Mouse (Mus musculus) cerebellum, adult 2 months (tissue): ENCODE measurements at regions not wholly inside any gene's neighbourhood (a gene's known extent, or its start where the extent isn't known, plus 50 kb on each side); places are given as distances from the start of the nearest gene placed in this dataset.

Experiments
- DNase-seq, 2 experiments: peaks; one replicate each; pipeline ENCODE4 v3.0.0; 2021
- H3K27ac ChIP-seq: fragments of 200-500 bp; 2 replicates; pipeline ENCODE4 v1.5.1; 2012; ENCODE audit warnings: low read length, control low read depth, inconsistent platforms; ENCODE audit not compliant: insufficient read depth
- H3K27me3 ChIP-seq: fragments of 200-500 bp; 2 replicates; pipeline ENCODE4 v1.6.1; 2012; ENCODE audit warnings: inconsistent platforms, mild to moderate bottlenecking, low read length, moderate library complexity; ENCODE audit not compliant: control insufficient read depth, insufficient read depth
- H3K4me1 ChIP-seq: fragments of 200-500 bp; 2 replicates; pipeline ENCODE4 v1.6.1; 2011; ENCODE audit warnings: low read length; ENCODE audit not compliant: control insufficient read depth, insufficient read depth
- H3K4me3 ChIP-seq: fragments of 200-500 bp; replicated peaks from 2 replicates; pipeline ENCODE3; 2011; ENCODE audit warnings: mild to moderate bottlenecking, low read depth, low read length, control low read depth; ENCODE audit not compliant: insufficient read depth
- CTCF ChIP-seq: fragments of 200-500 bp; IDR thresholded peaks from 2 replicates; pipeline ENCODE4 v1.5.1; 2011; ENCODE audit warnings: low read depth, mild to moderate bottlenecking, control low read depth, low read length, moderate library complexity, borderline replicate concordance; ENCODE audit not compliant: insufficient read depth
- POLR2A ChIP-seq: fragments of 200-500 bp; IDR thresholded peaks from 2 replicates; pipeline ENCODE4 v1.6.1; 2011; ENCODE audit warnings: low read length, control low read depth, borderline replicate concordance; ENCODE audit not compliant: insufficient read depth
- WGBS: fragments of 180-500 bp; shearing (Covaris S2); methylation state at CpG from one replicate; pipeline ENCODE4 v1.1.7; 2018; 5-methylcytosine and 5-hydroxymethylcytosine counted together

DNA sequence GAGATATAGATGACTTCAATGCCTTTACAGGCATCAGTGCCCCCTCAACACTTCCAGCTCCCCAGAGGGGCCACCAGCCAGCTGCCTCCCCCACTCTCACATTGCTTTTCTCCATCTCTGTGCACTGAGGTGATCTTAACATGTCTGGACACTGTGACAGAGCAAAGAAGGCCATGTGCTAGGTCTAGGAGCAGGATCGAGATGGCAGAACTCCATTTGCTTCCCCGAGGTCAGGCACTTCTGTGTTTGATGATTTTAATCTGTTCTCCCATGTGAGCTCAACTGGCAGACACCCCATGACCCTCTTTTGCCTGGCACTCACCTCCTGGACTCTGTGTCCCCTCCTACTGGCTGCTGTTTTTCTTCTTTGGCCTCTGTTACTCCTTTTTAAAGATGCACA is 95.8 kb downstream of the Irs2 start:
- DNase-seq = no peak
- 6% methylated on average over 2 of the region's 2 CpGs for WGBS
- TF ChIP-seq POLR2A (no peak), CTCF (no peak)
- Histone ChIP-seq H3K4me3 (no peak overlapping the region), H3K4me1 (peaks cover 4% of the 10 kb centered on the region; the same call in 1 of the 2 replicates), H3K27ac (no peak overlapping the region), H3K27me3 (no peaks in the 10 kb centered on the region)

DNA sequence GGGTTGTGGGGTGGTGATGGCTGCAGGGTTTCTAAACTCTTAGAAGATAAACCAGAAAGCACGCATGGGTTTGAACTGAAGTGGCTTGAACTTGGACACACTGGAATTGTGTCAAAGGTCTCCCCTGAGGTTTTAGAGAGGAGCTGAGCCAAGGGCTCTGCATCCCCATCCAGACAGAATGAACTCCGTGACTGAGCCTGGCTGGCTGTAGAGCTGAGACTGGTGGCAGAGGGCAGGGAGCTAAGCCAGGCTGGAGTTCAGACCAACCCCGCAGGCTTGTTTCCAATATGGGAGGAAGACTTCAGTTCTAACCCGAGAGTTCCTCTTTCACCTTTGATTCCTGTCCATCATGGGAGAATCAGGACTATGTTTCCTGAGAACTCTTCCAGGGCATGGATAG is 96.9 kb downstream of the Irs2 start:
- WGBS = 65% methylated on average over 4 of the region's 4 CpGs
- Histone ChIP-seq H3K27ac (no peak overlapping the region), H3K4me1 (peaks cover 4% of the 10 kb centered on the region; the same call in 1 of the 2 replicates), H3K4me3 (no peak overlapping the region), H3K27me3 (no peaks in the 10 kb centered on the region)
- DNase-seq = no peak
- TF ChIP-seq POLR2A (no peak), CTCF (no peak)

DNA sequence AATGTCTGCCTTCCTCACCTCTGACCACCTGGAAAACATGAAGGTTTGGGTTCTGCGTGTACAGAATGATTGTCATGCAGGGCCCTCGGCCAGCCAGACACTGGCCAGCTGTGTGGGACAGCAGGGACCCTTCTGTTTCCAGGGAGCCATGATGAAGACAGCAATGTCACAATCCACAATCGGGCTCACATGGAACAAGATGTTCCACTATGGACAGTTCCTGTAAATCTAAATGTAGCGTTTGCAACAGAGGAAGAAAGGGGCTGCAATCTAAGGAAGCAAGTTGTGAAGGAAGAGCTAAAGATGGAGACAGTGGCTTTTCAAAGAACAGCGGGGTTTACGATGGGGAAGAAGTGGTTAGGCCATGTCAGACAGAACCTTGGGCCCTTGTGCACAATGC is 97.3 kb downstream of the Irs2 start:
- Histone ChIP-seq H3K27ac (no peak overlapping the region), H3K27me3 (no peaks in the 10 kb centered on the region), H3K4me3 (no peak overlapping the region), H3K4me1 (peaks cover 4% of the 10 kb centered on the region; the same call in 1 of the 2 replicates)
- TF ChIP-seq CTCF = no peak
- TF ChIP-seq POLR2A = no peak
- no peak for DNase-seq
- WGBS = 61% methylated on average over 6 of the region's 6 CpGs

DNA sequence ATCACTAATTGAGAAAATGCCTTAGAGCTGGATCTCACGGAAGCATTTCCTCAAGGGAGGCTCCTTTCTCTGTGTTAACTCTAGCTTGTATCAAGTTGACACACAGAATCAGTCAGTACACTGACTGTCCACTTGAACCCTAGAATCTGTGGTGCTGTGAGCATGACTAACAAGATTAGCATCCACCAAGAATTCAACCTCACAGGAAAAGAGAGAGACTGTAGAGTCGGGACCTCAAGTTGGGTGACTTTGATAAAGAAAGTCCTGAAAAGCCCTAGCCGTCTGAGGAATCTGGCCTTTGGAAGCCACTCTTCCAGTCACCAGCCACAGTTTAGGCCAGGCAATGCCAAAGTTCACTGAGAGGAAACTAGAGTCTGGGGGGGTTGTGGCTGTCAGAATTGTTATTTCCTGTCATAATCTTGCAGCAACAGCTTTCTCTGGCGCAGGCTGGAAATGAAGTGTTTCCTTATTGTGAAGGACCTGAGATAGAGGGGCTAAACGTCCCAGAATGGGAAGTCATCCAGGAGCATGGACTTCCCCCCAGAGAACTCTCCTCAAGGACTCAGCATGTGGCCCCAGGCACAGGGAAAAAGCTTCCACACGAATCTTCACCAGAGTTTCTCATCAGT is 97.9 kb downstream of the Irs2 start:
- Histone ChIP-seq H3K27me3 (no peaks in the 10 kb centered on the region), H3K4me1 (peaks cover 4% of the 10 kb centered on the region; the same call in 1 of the 2 replicates), H3K27ac (no peak overlapping the region), H3K4me3 (no peak overlapping the region)
- TF ChIP-seq CTCF (no peak), POLR2A (no peak)
- WGBS = 61% methylated on average over 6 of the region's 6 CpGs
- no peak for DNase-seq

DNA sequence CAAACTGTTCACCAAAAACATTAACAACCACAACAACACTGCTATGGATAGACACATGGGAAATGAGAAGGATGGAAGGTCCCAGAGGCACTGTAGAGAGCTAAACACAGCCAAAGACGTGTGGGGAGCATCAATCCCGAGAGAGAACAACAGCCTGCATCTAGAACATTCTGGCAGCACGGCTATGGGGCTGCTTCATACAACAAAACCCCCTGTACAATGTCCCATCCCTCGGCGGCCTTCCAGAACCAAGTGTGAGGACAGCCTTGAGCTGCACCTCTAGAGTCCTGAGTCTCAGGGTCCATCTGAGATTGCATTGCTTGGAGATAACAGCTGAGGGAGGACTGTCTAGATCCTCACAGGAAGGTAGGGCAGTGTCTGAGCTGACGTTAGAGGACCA is 99.1 kb downstream of the Irs2 start:
- Histone ChIP-seq H3K4me1 (peaks cover 4% of the 10 kb centered on the region; the same call in 1 of the 2 replicates), H3K4me3 (no peak overlapping the region), H3K27me3 (no peaks in the 10 kb centered on the region), H3K27ac (no peak overlapping the region)
- WGBS = 74% methylated on average over 6 of the region's 6 CpGs
- DNase-seq = no peak
- TF ChIP-seq CTCF = no peak
- no peak for TF ChIP-seq POLR2A

DNA sequence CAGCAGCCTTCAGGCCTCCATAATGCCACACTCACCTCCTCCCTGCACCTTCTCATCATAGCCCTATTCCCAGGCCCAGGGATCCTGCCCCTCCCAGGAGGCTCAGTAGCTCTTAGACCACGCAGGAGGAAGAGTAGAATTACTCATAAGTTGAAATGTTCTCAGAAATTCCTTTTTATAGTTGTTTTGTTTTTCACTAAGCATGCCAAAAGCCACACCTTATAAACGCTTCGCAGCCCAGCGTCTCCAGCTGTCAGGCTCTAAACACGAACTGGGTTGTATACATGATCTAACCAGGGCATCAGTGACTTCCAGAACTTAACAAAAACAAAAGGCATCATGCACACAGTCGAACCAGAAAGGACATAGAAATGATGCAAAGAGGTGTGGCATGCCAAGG is 101.9 kb downstream of the Irs2 start:
- Histone ChIP-seq H3K27ac (no peak overlapping the region), H3K4me1 (no peaks in the 10 kb centered on the region), H3K27me3 (no peaks in the 10 kb centered on the region), H3K4me3 (no peak overlapping the region)
- TF ChIP-seq CTCF = no peak
- no peak for TF ChIP-seq POLR2A
- WGBS = 67% methylated on average over 6 of the region's 6 CpGs
- no peak for DNase-seq

DNA sequence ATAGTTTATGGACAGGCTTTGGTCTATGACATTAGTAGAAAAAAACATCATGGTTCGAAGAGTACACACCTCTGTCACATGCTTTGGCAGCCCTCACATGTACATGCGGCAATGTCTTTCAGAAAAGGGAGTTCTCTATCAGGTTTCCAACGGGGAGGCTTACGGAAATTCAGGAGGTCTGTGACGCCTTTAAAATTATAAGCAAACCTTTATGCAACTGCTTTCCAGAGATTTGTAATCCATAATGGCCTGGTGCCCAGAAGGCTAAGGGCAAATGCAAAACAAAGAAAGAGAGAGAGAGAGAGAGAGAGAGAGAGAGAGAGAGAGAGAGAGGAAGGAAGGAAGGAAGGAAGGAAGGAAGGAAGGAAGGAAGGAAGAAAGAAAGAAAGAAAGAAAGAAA is 102.5 kb downstream of the Irs2 start:
- Histone ChIP-seq H3K4me3 (no peak overlapping the region), H3K27me3 (no peaks in the 10 kb centered on the region), H3K27ac (no peak overlapping the region), H3K4me1 (no peaks in the 10 kb centered on the region)
- no peak for DNase-seq
- TF ChIP-seq CTCF (no peak), POLR2A (no peak)
- WGBS = 83% methylated on average over 5 of the region's 5 CpGs

DNA sequence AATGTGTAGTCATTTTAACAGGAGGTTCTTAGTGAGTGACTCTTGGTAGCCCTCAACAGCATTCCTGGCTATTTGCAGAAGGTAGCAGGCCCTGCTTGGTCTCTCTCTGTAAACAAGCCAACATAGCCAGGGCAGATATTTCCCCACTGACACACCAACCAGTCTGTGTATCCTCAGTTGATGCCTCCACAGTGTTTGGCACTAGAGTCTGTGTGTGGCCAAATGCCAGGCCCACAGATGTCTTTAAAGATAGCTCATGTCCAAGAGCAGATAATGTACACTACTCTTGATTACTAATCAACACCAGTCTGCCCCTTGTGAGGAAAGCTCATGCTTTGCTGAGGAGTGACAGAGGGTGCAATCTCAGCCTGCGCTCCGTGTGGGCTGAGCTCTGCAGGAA is 104.3 kb downstream of the Irs2 start:
- no peak for DNase-seq
- H3K27me3 ChIP-seq = no peaks in the 10 kb centered on the region
- TF ChIP-seq POLR2A = no peak
- TF ChIP-seq CTCF = no peak
- no peak overlapping the region for H3K4me3 ChIP-seq
- no peak overlapping the region for H3K27ac ChIP-seq
- 62% methylated on average over 2 of the region's 2 CpGs for WGBS
- peaks cover 5% of the 10 kb centered on the region; the same call in 1 of the 2 replicates for H3K4me1 ChIP-seq

DNA sequence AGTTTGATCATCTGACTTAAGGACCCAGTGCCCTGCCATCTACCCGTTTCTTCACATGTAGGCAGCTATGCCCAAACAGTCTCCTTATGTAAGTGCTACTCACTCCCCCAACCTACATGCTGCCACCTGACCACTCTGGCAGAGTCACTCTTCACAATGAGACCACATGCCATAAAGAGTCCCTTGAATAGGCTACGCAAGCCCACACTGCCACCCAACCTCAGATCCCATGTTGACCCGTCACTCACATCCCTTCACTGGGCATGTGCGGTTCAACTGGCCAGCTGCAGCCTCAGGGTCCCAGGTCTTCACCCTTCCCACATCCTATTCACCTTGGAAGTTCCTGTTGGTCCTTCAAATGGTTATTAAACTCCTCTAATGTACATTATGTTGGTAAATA is 106.3 kb downstream of the Irs2 start:
- Histone ChIP-seq H3K4me3 (no peak overlapping the region), H3K27me3 (no peaks in the 10 kb centered on the region), H3K4me1 (peaks cover 5% of the 10 kb centered on the region; the same call in 1 of the 2 replicates), H3K27ac (no peak overlapping the region)
- TF ChIP-seq CTCF (no peak), POLR2A (no peak)
- DNase-seq = no peak
- 97% methylated on average over 4 of the region's 4 CpGs for WGBS
